Mouse (Mus musculus): ENCODE results near the gene Sh3gl2.

Gene Sh3gl2

GRCm38 (mm10) chr4:85420429-85420828 is 215.5 kb downstream of the Sh3gl2 start:
- no peak for DNase-seq

- no peak for DNase-seq
These were observed 221.3 kb downstream of the Sh3gl2 start for GRCm38 (mm10) chr4:85426211-85426610.

GRCm38 (mm10) chr4:85432786-85433185 is 227.9 kb downstream of the Sh3gl2 start:
- no peak for DNase-seq

GRCm38 (mm10) chr4:85434734-85435133 is 229.8 kb downstream of the Sh3gl2 start:
- DNase-seq, result no peak

GRCm38 (mm10) chr4:85438813-85439212 is 233.9 kb downstream of the Sh3gl2 start:
- DNase-seq, result peak; percentile 32

GRCm38 (mm10) chr4:85483586-85483985 is 278.7 kb downstream of the Sh3gl2 start:
- no peak for DNase-seq

GRCm38 (mm10) chr4:85486316-85486946 is 281.5 kb downstream of the Sh3gl2 start:
- DNase-seq, result no peak

- no peak for DNase-seq
These were observed 300.8 kb downstream of the Sh3gl2 start for GRCm38 (mm10) chr4:85505718-85506117.

GRCm38 (mm10) chr4:85506976-85507375 is 302.1 kb downstream of the Sh3gl2 start:
- DNase-seq, result no peak

- no peak for DNase-seq
These were observed 302.6 kb downstream of the Sh3gl2 start for GRCm38 (mm10) chr4:85507491-85507890.

- DNase-seq, result peak; percentile 21
These were observed 308.4 kb downstream of the Sh3gl2 start for GRCm38 (mm10) chr4:85513288-85513687.

- no peak for DNase-seq
These were observed 308.9 kb downstream of the Sh3gl2 start, which contains the start of gene Adamtsl1 for GRCm38 (mm10) chr4:85513792-85514191. Adamtsl1 (plus strand) TSS chr4:85514172.

- DNase-seq, result peak; percentile 82
These were observed 309.3 kb downstream of the Sh3gl2 start for GRCm38 (mm10) chr4:85514205-85514681.

- peak; percentile 22 for DNase-seq
These were observed 322.1 kb downstream of the Sh3gl2 start for GRCm38 (mm10) chr4:85526966-85527566.

GRCm38 (mm10) chr4:85529852-85530251 is 324.9 kb downstream of the Sh3gl2 start:
- no peak for DNase-seq

GRCm38 (mm10) chr4:85539677-85540076 is 334.8 kb downstream of the Sh3gl2 start:
- DNase-seq, result no peak

- DNase-seq, result no peak
These were observed 338.3 kb downstream of the Sh3gl2 start for GRCm38 (mm10) chr4:85543221-85543620.

- DNase-seq, result no peak
These were observed 349.8 kb downstream of the Sh3gl2 start for GRCm38 (mm10) chr4:85554696-85555095.

- DNase-seq, result no peak
These were observed 354.8 kb downstream of the Sh3gl2 start for GRCm38 (mm10) chr4:85559753-85560152.

- no peak for DNase-seq
These were observed 380.5 kb downstream of the Sh3gl2 start for GRCm38 (mm10) chr4:85585426-85585825.

- no peak for DNase-seq
These were observed 384.0 kb downstream of the Sh3gl2 start for GRCm38 (mm10) chr4:85588928-85589327.

GRCm38 (mm10) chr4:85591037-85591436 is 386.1 kb downstream of the Sh3gl2 start:
- peak; percentile 6 for DNase-seq

- DNase-seq, result no peak
These were observed 389.2 kb downstream of the Sh3gl2 start for GRCm38 (mm10) chr4:85594159-85594558.

GRCm38 (mm10) chr4:85613331-85613730 is 408.4 kb downstream of the Sh3gl2 start:
- DNase-seq, result no peak

GRCm38 (mm10) chr4:85618746-85619145 is 413.8 kb downstream of the Sh3gl2 start:
- no peak for DNase-seq
